Mouse (Mus musculus): ENCODE results near the gene Mgat5.

Mgat5 gene

DNA sequence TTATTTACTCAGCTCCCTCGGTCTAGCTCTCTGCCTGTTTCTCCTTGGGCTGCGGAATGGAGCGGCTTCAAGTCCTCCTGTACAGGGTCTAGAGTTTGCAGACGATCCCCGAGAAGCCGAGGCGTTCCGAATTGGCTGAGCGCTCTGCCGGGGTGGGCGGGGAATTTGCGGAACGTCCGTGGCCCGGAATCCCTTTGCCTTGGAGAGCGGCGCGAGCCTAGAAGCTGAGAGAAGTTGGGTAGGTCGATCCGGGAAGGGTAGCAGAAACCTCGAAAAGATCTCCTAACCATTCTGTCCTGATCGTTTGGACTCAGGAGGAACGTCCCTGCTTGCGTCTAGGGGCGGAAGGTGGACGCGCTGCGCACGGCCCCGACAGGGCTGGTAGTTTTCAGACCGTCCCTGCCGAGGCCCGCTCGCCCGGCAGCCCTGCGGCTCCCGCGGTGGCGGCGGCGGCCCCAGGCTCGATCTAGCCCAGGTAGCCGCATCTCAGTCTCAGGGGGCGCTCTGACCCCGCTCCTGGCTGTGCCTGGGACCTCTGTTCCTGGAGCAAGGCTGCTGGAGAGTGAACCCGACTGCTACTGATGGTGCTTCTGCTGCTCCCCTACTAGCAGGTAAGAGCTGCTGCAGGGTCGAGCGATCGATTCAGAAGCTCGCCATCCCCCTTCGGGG, at the start of gene Mgat5:
Gene Mgat5, plus strand, starts transcription at position 199 of the 669 bp plus-strand sequence.
- DNase-seq (ENCODE audit: low spot score): peak; percentile 84

DNA sequence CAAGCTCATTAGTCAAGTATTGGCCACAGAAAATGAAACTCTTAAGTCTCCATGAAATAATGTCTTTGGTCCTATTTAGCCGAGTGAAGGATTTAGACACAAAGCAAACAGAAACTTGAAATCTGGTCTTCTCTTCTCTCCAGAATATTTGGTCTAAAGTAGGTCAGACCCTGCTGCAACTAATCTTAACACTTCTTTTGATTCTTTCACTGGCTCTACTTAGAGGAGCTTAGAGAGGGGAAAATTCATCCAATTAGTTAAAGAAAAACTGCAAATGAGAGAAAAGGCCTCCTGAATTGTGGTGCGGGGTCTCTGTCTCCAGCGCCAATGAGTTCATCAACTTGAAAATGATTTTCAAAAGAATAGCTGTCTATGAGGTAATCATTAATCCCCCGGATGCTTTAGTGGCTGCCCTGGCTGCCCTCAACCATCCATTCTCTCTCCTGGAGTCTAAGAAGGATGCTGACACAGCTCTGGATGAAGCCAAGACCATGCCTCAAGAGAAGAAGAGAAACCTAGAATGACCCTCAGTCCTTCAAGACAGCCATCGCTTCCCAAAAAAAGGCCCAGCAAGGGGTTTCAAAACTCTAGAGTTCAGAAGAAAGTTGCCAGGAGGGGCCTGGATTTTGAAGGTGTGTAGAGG, 44.6 kb upstream of the Mgat5 start:
- no peak for DNase-seq (ENCODE audit: low spot score)

- DNase-seq (ENCODE audit: low spot score): no peak
Observed at GRCm38 (mm10) chr1:127164589-127165160, 40.1 kb upstream of the Mgat5 start.

- DNase-seq (ENCODE audit: low spot score): no peak
Observed at GRCm38 (mm10) chr1:127166521-127166920, 38.3 kb upstream of the Mgat5 start.

DNA sequence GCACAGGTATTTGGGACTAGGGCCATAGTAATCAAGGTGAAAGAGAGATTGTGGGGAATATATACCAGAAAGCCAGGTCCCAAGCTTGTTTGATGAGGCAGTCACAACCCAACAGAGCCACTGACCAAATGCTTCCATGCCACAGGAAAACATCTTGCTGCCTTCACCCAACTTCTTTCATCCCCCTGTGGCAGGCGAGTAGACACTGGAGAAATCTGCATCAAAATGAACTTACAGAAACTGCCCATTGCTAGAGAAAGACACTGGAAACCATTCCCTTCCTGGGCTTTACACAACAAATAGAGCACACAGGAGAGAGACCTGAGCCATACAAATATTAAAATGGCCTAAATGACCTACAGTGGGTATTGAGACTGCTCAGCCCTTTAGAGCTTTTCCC, 37.2 kb upstream of the Mgat5 start:
- no peak for DNase-seq (ENCODE audit: low spot score)

DNA sequence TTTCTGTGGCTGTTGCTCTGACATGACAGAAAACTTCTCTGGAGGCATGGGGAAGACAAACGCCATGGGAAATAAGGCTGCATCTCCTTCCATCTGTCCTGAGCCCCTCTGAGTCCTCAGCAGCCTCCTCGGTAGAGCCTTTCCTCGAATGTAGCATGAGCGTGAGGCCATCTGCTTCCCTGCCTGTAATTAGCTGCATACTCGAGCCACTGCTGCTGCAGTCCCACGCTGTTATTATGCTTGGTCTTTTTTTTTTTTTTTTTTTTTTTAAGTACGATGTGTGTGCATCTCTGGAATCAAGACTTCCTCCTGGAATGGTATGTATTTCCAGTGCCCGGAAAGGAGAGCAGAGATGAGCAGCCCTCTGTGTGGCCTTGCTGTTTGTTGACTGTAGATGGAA, 36.6 kb upstream of the Mgat5 start:
- no peak for DNase-seq (ENCODE audit: low spot score)

DNA sequence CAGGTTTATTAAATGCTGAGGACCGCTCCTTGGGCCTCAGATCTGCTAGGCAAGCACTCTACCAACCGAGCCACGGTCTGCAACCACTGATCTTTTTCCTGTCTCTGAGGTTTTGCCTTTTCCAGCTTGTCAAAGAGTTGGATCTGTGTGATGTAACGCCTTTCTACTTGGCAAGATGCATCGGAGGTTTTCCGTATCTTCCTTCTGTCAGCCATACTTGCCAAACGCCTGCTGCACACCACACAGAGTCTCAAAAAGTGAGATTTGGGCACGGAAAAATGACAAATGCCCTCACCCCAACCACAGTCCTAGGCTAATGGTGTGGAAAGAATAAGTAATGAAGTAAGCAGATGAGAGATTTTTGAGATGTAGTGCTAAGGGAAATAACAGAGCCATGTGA, 35.3 kb upstream of the Mgat5 start:
- no peak for DNase-seq (ENCODE audit: low spot score)

- no peak for DNase-seq (ENCODE audit: low spot score)
Observed at GRCm38 (mm10) chr1:127171361-127171760, 33.5 kb upstream of the Mgat5 start.

DNA sequence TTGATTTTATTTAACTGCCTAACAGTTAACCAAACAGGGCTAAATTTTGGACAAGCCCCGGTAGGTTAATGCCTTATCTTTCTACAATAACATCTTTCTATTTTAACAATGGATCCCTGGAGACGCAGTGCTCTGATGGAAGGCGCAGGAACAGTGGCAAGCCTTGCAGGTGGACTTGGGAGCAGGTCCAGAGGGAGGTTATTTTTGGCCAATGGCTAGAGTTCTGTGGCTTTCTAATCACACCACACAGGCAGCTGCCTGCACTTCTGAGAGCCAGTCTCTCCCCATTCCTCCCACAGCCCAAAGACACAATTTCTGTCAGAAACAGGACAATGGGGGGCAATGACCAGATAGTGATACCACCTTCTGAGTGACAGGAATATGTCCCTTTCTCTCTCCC, 31.4 kb upstream of the Mgat5 start:
- no peak for DNase-seq (ENCODE audit: low spot score)

- DNase-seq (ENCODE audit: low spot score): no peak
Observed at GRCm38 (mm10) chr1:127192396-127192795, 12.4 kb upstream of the Mgat5 start.

DNA sequence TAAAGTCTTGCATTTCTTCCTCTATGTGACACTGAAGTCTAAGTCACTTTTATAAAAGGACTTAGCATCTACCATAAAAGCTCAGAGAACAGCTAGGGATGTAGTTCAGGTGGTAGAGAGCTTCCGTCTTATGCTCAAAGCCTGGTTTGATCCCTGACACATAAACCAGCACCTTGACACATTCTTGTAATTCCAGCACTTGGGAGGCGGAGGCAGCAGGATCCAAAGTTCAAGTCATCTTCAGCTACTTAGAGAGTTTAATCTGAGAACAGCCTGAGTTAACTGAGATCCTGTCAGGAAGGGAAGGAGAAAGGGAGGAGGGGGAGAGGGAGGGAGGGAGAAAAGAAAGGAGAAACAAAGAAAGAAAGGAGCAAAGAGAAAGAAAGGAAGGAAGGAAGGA, 5.6 kb upstream of the Mgat5 start:
- no peak for DNase-seq (ENCODE audit: low spot score)

DNA sequence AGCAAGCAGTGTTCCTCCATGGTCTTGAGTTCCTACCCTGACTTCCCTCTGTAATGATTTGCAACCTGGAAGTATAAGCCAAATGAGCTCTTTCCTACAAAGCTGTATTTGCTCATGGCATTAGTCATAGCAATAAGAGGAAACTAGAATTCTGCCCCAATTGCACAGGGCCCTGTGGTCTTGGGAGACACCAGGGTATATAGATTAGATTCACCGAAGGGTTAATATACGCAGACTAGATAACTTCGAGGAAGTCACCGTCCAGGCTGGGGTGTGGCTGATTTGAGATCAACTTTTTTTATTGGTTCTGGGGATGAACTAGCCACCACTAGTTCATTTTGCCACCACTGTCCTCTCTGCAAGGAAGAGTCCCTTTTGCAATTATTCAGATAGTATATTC, 2.5 kb upstream of the Mgat5 start:
- DNase-seq (ENCODE audit: low spot score): no peak

- no peak for DNase-seq (ENCODE audit: low spot score)
Observed at GRCm38 (mm10) chr1:127203231-127203764, 1.5 kb upstream of the Mgat5 start.

- DNase-seq (ENCODE audit: low spot score): no peak
Observed at GRCm38 (mm10) chr1:127205501-127206019, 745 bp downstream of the Mgat5 start.

DNA sequence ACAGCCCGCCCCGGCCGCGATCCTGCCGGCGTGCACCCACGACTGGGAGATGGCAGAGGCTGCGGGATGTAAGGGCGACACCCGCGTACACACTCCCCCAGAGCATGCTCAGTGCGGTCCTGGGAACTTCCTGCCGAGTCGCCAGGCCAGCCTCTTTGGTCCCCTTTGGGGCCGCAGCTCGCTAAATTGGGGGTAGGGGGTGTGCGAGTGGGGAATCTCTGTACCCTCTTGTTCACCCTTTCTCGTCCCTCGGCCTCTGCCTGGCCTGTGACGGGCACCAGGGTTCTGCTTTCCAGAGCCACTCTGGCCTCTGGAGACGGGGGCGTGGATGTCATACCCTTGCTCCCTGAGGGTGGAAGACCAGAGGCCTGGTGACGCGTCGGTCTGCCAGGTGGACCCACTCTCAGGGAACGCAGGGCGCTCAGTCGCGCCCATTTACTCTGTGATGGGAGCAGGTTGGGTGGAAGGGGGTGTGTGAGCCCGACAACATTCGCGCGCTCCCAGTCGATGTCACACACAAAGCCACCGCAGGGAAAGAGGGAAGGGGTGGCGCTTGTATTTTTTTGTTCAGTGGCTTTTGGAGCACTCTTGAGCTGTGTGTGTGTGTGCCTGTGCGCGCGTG, 1.3 kb downstream of the Mgat5 start:
- DNase-seq (ENCODE audit: low spot score): no peak

- no peak for DNase-seq (ENCODE audit: low spot score)
Observed at GRCm38 (mm10) chr1:127206881-127207555, 2.2 kb downstream of the Mgat5 start.

- no peak for DNase-seq (ENCODE audit: low spot score)
Observed at GRCm38 (mm10) chr1:127208167-127208566, 3.4 kb downstream of the Mgat5 start.

GRCm38 (mm10) chr1:127212812-127213211, 8.0 kb downstream of the Mgat5 start:
- no peak for DNase-seq (ENCODE audit: low spot score)

DNA sequence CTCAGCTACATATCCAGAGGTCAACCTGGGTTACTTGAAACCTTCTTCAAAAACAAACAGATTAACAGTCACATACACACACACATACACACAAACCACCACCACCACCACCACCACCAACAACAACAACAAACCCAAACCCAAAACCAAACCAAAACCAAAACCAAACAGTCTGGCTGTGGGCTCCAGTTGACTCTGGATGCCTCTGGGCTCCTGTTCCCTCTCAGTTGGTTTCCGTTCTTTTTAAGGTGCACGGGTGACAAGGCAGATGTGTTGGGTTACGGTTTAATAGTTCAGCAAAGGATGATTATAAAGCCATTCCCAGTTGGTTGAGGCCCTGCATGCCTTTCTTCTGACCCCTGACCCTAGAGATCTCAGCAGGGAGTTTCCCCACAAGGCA, 8.6 kb downstream of the Mgat5 start:
- DNase-seq (ENCODE audit: low spot score): no peak

DNA sequence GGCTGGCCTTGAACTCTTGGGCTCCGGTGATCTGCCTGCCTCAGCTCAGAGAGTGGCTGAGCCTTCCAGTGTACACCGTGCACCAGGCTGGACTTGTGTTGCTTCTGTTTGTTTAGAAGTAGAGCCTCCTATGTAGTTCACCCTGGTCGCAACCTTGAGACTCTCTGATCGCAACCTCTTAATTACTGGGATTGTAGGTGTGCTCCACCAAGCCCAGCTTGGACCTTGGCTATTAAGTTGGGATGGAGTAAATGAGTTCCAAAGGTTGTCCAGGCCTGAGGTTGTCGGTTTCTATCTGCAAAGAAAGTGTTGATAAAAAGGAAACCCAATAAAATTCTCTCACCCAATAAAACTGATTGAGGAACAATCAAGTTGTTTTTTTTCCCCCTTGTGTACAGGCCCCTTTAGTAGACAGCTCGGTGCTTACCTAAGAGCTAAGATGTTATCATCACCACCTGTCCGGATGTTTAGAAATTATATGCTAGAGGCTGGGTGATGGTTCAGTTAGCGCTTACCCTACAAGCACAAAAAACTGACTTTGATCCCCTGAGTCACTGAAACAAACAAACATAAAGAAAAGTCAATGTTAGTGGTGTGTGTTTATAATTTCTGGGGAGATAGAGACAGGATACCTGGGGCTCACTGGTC, 9.9 kb downstream of the Mgat5 start:
- DNase-seq (ENCODE audit: low spot score): no peak

GRCm38 (mm10) chr1:127216979-127217378, 12.2 kb downstream of the Mgat5 start:
- no peak for DNase-seq (ENCODE audit: low spot score)

DNA sequence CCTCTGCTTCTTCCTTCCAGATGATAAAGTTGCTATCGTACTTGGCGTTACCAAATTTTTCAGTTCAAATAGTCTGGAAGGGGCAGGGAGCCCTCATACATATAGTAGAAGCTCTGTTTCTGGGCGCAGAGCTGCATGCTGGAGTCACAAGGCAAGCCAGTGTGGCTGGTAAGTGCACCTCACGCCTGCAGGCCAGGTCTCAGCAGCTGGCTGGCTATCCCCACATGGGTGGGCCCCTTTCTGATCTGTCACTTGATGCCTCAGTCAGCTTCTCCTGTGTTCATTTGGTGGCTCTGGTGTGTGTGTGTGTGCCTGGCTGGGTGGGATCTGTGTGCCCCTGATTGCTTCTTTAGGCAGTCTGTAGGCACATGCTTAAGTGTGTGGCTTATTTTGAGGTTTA, 12.8 kb downstream of the Mgat5 start:
- DNase-seq (ENCODE audit: low spot score): no peak
